Mouse (Mus musculus) limb, embryonic 13.5 days (tissue): ENCODE results near the gene Gna12. TPM values are rescaled to one million over a fixed set of nuclear protein-coding genes. Genes with fewer than 3 reads are reported as not detected.
A peak's percentile ranks its signal among the peaks of the same experiment; 100 is the strongest.

Experiments
- ATAC-seq: fragments of 200-750 bp; cut with Nextera tagmentation; 2 replicates; pipeline ENCODE4 v1.8.0; 2017; ENCODE audit warnings: low read depth, moderate number of reproducible peaks, moderate TSS enrichment; ENCODE audit not compliant: low FRiP score
- H3K27ac ChIP-seq: fragments of 300-500 bp; sonication (generic); 2 replicates; pipeline ENCODE4 v1.5.1; 2015; ENCODE audit warnings: inconsistent platforms, mild to moderate bottlenecking, moderate library complexity
- H3K27me3 ChIP-seq: fragments of 300-500 bp; sonication (generic); 2 replicates; pipeline ENCODE4 v1.6.1; 2015; ENCODE audit warnings: mild to moderate bottlenecking, inconsistent platforms
- H3K36me3 ChIP-seq: fragments of 300-500 bp; sonication (generic); 2 replicates; pipeline ENCODE4 v1.6.1; 2015; ENCODE audit warnings: inconsistent platforms, mild to moderate bottlenecking, moderate library complexity
- H3K4me1 ChIP-seq: fragments of 300-500 bp; sonication (generic); 2 replicates; pipeline ENCODE4 v1.6.1; 2015; ENCODE audit warnings: inconsistent platforms
- H3K4me2 ChIP-seq: fragments of 300-500 bp; sonication (generic); replicated peaks from 2 replicates; pipeline ENCODE4 v1.6.1; 2015; ENCODE audit warnings: inconsistent platforms, mild to moderate bottlenecking, moderate library complexity
- H3K4me3 ChIP-seq: fragments of 300-500 bp; sonication (generic); 2 replicates; pipeline ENCODE4 v1.5.1; 2015; ENCODE audit warnings: moderate library complexity, mild to moderate bottlenecking, inconsistent platforms
- H3K9ac ChIP-seq: fragments of 300-500 bp; sonication (generic); 2 replicates; pipeline ENCODE4 v1.6.1; 2015; ENCODE audit warnings: mild to moderate bottlenecking, inconsistent platforms
- H3K9me3 ChIP-seq: fragments of 300-500 bp; sonication (generic); 2 replicates; pipeline ENCODE4 v1.6.1; 2016; ENCODE audit warnings: inconsistent platforms
- WGBS: fragments of 180-500 bp; shearing (Covaris S2); methylation state at CpG from one replicate; pipeline ENCODE4 v1.1.7; 2015; 5-methylcytosine and 5-hydroxymethylcytosine counted together
- polyA plus RNA-seq: library from polyadenylated mRNA; unstranded; fragments of >200 nt; fragmentation: Nextera tagmentation; extraction: Ambion mirVana; gene quantifications from 2 replicates; pipeline ENCODE4 v1.2.1, GENCODE M21; 2015

Gna12 gene
- polyA plus RNA-seq, 1 experiment from 2014 or later, result 12.0 TPM

DNA sequence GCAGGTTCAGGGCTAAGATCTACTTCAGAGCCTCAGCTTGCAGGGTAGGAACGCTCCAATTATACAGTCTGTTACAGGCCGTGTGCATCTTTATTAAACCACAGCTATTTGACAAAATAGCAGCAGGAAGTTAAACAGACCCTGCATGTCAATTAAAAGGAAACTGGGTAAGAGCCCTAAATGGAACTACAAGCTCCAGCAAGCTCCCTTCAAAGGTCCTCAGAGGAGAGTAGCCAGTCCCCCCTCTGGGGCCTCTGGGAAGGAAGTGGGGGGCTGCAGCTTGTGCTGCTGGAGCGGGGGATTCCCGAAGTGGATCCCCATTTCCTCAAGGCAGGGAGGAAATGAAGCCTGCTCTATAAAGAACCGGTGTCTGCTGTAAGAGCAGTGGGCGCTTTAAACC lies 58.6 kb downstream of the Gna12 start:
- H3K4me3 ChIP-seq, result no peak overlapping the region
- 0 out of 2 replicates have a peak overlapping the region, but pooled peaks have one; percentile 32 for H3K9ac ChIP-seq
- peak overlapping the region; percentile 73 for H3K27ac ChIP-seq
- H3K36me3 ChIP-seq, result peaks cover 3% of the 10 kb centered on the region; the same call in 1 of the 2 replicates
- ATAC-seq, result no peak
- H3K27me3 ChIP-seq, result no peaks in the 10 kb centered on the region
- peak overlapping the region; percentile 11; the same call in 1 of the 2 replicates for H3K4me2 ChIP-seq
- 20% methylated on average over 6 of the region's 6 CpGs for WGBS
- no peaks in the 10 kb centered on the region for H3K9me3 ChIP-seq
- peaks cover 56% of the 10 kb centered on the region for H3K4me1 ChIP-seq

DNA sequence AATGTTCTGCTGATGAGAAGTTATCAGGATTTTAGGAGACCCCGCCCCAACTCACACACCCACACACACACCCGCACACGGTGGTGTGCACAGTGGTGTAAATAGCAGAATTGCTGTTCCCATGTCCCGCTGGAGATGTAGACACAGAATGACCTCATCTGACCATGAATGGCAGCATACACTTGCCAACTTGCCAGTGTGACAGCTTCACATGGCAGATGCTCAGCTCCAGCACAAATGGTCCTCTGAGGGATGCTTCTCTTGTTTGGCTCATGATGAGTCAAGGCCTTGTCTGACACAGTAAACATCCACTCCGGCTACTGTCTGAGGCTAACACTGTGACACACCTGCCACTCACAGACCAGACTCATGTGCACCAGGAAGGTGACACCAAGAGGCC lies 61.9 kb downstream of the Gna12 start:
- H3K4me3 ChIP-seq, result no peak overlapping the region
- no peak overlapping the region for H3K9ac ChIP-seq
- peaks cover 2% of the 10 kb centered on the region; the same call in 1 of the 2 replicates for H3K36me3 ChIP-seq
- no peaks in the 10 kb centered on the region for H3K9me3 ChIP-seq
- no peak for ATAC-seq
- no peaks in the 10 kb centered on the region for H3K27me3 ChIP-seq
- H3K27ac ChIP-seq, result peak overlapping the region; percentile 80
- WGBS, result 91% methylated on average over 5 of the region's 5 CpGs
- no peak overlapping the region for H3K4me2 ChIP-seq
- peaks cover 47% of the 10 kb centered on the region for H3K4me1 ChIP-seq

DNA sequence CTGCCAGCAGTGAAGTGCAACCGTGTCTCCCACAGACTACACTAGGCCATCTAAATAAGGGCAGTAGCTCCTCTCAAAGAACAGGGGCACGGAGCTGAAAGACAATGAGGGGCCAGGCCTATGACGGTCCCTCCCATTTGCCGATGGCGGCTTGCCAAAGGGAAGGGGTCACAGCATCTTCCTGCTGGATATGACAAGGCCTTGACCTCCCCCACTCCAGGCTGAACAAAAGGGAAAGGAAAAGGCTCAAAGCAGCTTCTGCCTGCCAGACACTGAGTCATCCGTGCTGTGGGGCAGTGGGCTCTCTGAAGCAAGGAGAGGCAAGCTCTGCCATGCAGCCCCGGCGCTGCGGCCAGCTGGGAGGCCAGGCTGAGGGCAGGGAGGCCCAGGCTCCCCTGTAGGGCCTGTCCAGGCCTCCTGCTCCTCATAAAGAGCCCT lies 62.5 kb downstream of the Gna12 start:
- Histone ChIP-seq H3K36me3 (peaks cover 1% of the 10 kb centered on the region; the same call in 1 of the 2 replicates), H3K4me1 (peaks cover 46% of the 10 kb centered on the region), H3K27ac (peak overlapping the region; percentile 80), H3K4me2 (no peak overlapping the region), H3K4me3 (no peak overlapping the region), H3K9me3 (no peaks in the 10 kb centered on the region), H3K27me3 (no peaks in the 10 kb centered on the region), H3K9ac (peak overlapping the region; percentile 56)
- 43% methylated on average over 9 of the region's 9 CpGs for WGBS
- peak; percentile 45; the same call in 1 of the 2 replicates for ATAC-seq

DNA sequence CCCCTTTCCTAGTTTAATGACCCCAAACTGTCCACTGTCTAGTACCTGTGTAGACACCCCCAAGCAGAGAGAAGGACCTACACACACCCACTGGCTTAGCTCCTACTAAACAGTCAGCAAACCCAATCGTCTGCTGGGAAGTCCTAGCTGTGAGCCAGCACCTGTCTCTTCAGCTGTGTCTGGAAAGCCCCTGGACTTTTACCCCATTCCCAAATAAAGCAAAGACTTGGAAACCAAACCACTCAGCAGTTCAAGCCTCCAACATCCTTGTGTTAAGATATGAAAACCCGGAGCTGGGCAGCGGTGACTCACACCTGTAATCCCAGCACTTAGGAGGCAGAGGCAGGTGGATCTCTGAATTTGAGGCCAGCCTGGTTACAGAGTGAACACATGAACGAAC lies 63.7 kb downstream of the Gna12 start:
- no peaks in the 10 kb centered on the region for H3K9me3 ChIP-seq
- no peak overlapping the region for H3K4me3 ChIP-seq
- no peak overlapping the region for H3K27ac ChIP-seq
- no peak overlapping the region for H3K4me2 ChIP-seq
- H3K9ac ChIP-seq, result no peak overlapping the region
- ATAC-seq, result no peak
- H3K36me3 ChIP-seq, result peaks cover 11% of the 10 kb centered on the region
- WGBS, result 93% methylated on average over 4 of the region's 4 CpGs
- peaks cover 34% of the 10 kb centered on the region for H3K4me1 ChIP-seq
- H3K27me3 ChIP-seq, result no peaks in the 10 kb centered on the region

GRCm38 (mm10) chr5:140764921-140765613 lies 65.2 kb downstream of the Gna12 start:
- Histone ChIP-seq H3K9me3 (no peaks in the 10 kb centered on the region), H3K9ac (no peak overlapping the region), H3K27me3 (no peaks in the 10 kb centered on the region), H3K4me2 (no peak overlapping the region), H3K4me3 (no peak overlapping the region), H3K4me1 (peaks cover 24% of the 10 kb centered on the region), H3K27ac (peak overlapping the region; percentile 63; the same call in 1 of the 2 replicates), H3K36me3 (peaks cover 21% of the 10 kb centered on the region)
- 73% methylated on average over 6 of the region's 6 CpGs for WGBS
- no peak for ATAC-seq

- no peak for ATAC-seq
- peaks cover 43% of the 10 kb centered on the region for H3K36me3 ChIP-seq
- 94% methylated on average over 4 of the region's 4 CpGs for WGBS
Observed at GRCm38 (mm10) chr5:140762540-140762939, 67.7 kb downstream of the Gna12 start.

DNA sequence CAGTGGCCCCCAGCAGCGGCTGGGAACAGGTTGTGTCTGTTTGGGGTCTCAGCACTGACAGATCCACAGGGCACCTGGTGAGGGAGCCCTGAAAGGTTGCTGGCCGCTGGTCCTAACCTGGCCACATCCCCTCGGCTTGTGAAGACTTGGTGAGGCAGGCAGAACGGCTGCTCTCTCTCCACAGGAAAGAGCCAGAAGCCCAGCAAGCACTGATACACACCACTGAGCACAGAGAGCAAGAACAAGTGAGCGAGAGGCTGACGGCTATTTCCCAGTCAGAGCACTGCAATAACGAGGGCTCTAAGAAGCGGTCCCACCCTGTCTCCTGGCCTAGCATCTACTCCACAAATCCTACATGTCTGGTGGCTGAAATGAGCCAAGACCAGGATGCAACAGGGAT lies 71.4 kb downstream of the Gna12 start:
- Histone ChIP-seq H3K27ac (no peak overlapping the region), H3K36me3 (peaks cover 60% of the 10 kb centered on the region), H3K9me3 (no peaks in the 10 kb centered on the region), H3K4me3 (no peak overlapping the region), H3K4me2 (no peak overlapping the region), H3K9ac (no peak overlapping the region), H3K4me1 (peaks cover 14% of the 10 kb centered on the region), H3K27me3 (no peaks in the 10 kb centered on the region)
- ATAC-seq, result no peak
- WGBS, result 81% methylated on average over 8 of the region's 8 CpGs

More at GRCm38 (mm10) chr5:140762540-140762939, 67.7 kb downstream of the Gna12 start:
- no peaks in the 10 kb centered on the region for H3K9me3 ChIP-seq
- H3K9ac ChIP-seq, result no peak overlapping the region
- no peak overlapping the region for H3K27ac ChIP-seq
- peaks cover 1% of the 10 kb centered on the region for H3K4me1 ChIP-seq
- H3K4me2 ChIP-seq, result no peak overlapping the region
- H3K4me3 ChIP-seq, result no peak overlapping the region
- no peaks in the 10 kb centered on the region for H3K27me3 ChIP-seq

DNA sequence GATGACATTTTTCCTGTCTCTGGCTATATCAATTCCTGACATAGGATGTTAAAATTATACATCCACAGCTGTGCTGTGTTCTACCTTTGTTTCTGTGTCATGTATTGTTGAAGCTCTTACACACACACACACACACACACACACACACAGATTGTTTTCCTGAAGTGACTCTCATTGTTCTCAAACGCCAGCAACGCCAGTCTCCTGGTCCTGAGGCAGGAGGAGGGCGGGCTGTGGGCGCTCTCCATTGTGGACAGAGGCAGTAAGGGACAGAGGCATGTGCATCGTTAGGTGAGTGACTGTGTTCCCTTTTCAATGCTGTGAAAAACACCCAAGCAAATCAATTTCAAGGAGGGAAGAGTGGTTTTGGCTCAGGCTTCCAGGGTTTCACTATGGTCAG lies 77.0 kb downstream of the Gna12 start:
- H3K27ac ChIP-seq, result no peak overlapping the region
- WGBS, result 77% methylated on average over 5 of the region's 5 CpGs
- ATAC-seq, result no peak

DNA sequence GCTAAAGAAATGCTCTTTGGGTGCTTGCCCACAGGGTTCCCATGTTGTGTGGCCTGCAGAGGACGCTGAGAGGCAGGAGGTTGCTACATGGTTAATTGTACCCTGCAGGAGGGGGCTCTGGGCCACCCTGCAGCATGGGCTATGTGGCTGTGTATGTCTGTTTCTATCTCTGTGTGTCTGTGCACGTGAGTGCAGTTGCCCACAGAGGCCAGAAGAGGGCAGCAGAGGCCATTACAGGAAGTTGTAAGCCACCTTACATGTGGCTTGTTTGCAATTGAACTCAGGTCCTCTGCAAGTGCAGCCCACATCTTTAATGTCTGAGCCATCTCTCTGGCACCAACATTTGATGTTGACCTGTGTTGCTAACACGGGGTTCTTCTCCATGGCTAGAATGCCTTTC lies 77.6 kb downstream of the Gna12 start:
- H3K36me3 ChIP-seq, result peaks cover 18% of the 10 kb centered on the region
- peaks cover 6% of the 10 kb centered on the region; the same call in 1 of the 2 replicates for H3K9me3 ChIP-seq
- H3K9ac ChIP-seq, result no peak overlapping the region
- H3K4me3 ChIP-seq, result no peak overlapping the region
- 91% methylated on average over 3 of the region's 3 CpGs for WGBS
- no peak overlapping the region for H3K27ac ChIP-seq
- H3K4me2 ChIP-seq, result no peak overlapping the region
- H3K4me1 ChIP-seq, result peaks cover 25% of the 10 kb centered on the region
- no peak for ATAC-seq
- H3K27me3 ChIP-seq, result no peaks in the 10 kb centered on the region

More for the DNA sequence above, 77.0 kb downstream of the Gna12 start:
- H3K4me3 ChIP-seq, result no peak overlapping the region
- peaks cover 22% of the 10 kb centered on the region for H3K36me3 ChIP-seq
- no peak overlapping the region for H3K4me2 ChIP-seq
- peaks cover 6% of the 10 kb centered on the region; the same call in 1 of the 2 replicates for H3K9me3 ChIP-seq
- peaks cover 25% of the 10 kb centered on the region for H3K4me1 ChIP-seq
- H3K27me3 ChIP-seq, result no peaks in the 10 kb centered on the region
- no peak overlapping the region for H3K9ac ChIP-seq

DNA sequence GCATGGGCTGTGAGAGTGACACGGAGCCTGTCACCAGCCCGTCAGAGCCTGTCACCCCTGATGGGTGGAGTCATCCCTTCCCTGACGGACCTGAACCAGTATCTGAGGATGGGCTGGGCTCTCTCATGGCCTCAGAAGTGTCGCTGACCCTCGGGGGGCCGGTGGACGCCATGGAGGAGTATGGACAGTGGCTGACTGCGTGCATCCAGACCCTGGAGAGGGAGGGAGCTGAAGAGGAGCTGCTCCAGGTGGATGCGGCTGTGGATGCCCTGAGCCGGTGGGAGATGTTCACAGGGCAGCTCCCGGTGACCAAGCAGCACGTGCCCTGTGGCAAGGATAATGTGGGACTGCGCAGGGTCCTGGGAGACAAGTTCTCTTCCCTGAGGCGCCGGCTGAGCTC lies 78.2 kb downstream of the Gna12 start:
- H3K4me2 ChIP-seq, result no peak overlapping the region
- 92% methylated on average over 15 of the region's 15 CpGs for WGBS
- H3K27me3 ChIP-seq, result no peaks in the 10 kb centered on the region
- peaks cover 6% of the 10 kb centered on the region; the same call in 1 of the 2 replicates for H3K9me3 ChIP-seq
- no peak overlapping the region for H3K27ac ChIP-seq
- H3K4me3 ChIP-seq, result no peak overlapping the region
- peaks cover 12% of the 10 kb centered on the region; the same call in 1 of the 2 replicates for H3K36me3 ChIP-seq
- peaks cover 22% of the 10 kb centered on the region for H3K4me1 ChIP-seq
- no peak overlapping the region for H3K9ac ChIP-seq
- no peak for ATAC-seq

- peaks cover 6% of the 10 kb centered on the region; the same call in 1 of the 2 replicates for H3K9me3 ChIP-seq
- H3K4me2 ChIP-seq, result no peak overlapping the region
- no peak overlapping the region for H3K9ac ChIP-seq
- H3K4me3 ChIP-seq, result no peak overlapping the region
- 0% methylated on average over 1 of the region's 2 CpGs for WGBS
- no peak overlapping the region for H3K27ac ChIP-seq
- H3K27me3 ChIP-seq, result no peaks in the 10 kb centered on the region
- H3K36me3 ChIP-seq, result 0 out of 2 replicates have a peak, but pooled peaks cover 9% of the 10 kb centered on the region
- no peak for ATAC-seq
- peaks cover 12% of the 10 kb centered on the region for H3K4me1 ChIP-seq
Observed at GRCm38 (mm10) chr5:140750925-140751324, 79.3 kb downstream of the Gna12 start.

- Histone ChIP-seq H3K36me3 (no peaks in the 10 kb centered on the region), H3K4me2 (peak overlapping the region; percentile 58), H3K4me3 (peak overlapping the region; percentile 39), H3K4me1 (peaks cover 11% of the 10 kb centered on the region), H3K27me3 (no peaks in the 10 kb centered on the region), H3K9ac (peak overlapping the region; percentile 65), H3K9me3 (peaks cover 6% of the 10 kb centered on the region; the same call in 1 of the 2 replicates), H3K27ac (no peak overlapping the region)
- ATAC-seq, result peak; percentile 68
- WGBS, result 15% methylated on average over 12 of the region's 12 CpGs
Observed at GRCm38 (mm10) chr5:140749062-140749875, 81.0 kb downstream of the Gna12 start.
